Mouse (Mus musculus): ENCODE data around the gene Dock10. TPM values are rescaled to one million over a fixed set of nuclear protein-coding genes. Genes with fewer than 3 reads are reported as not detected.

Dock10 gene
- polyA plus RNA-seq, 1 experiment from 2014 or later = 3.5 TPM

- Histone ChIP-seq H3K4me1 (replicated peaks) (no peaks in the 10 kb centered on the region), H3K27ac (no peak overlapping the region), H3K4me3 (replicated peaks) (no peak overlapping the region), H3K36me3 (no peaks in the 10 kb centered on the region), H3K27me3 (replicated peaks) (no peaks in the 10 kb centered on the region), H3K9ac (no peak overlapping the region), H3K9me3 (no peaks in the 10 kb centered on the region), H3K4me2 (replicated peaks) (no peak overlapping the region)
- 65% methylated on average over 7 of the region's 7 CpGs for WGBS
- no peak for ATAC-seq
These were observed 87.9 kb downstream of the Dock10 start for GRCm38 (mm10) chr1:80670387-80670786.

GRCm38 (mm10) chr1:80665761-80666160 lies 92.6 kb downstream of the Dock10 start:
- H3K4me1 ChIP-seq (replicated peaks) = no peaks in the 10 kb centered on the region
- no peak overlapping the region for H3K27ac ChIP-seq
- ATAC-seq = no peak
- H3K9me3 ChIP-seq = no peaks in the 10 kb centered on the region
- H3K36me3 ChIP-seq = no peaks in the 10 kb centered on the region
- no peak overlapping the region for H3K4me2 ChIP-seq (replicated peaks)
- H3K4me3 ChIP-seq (replicated peaks) = no peak overlapping the region
- H3K9ac ChIP-seq = no peak overlapping the region
- no peaks in the 10 kb centered on the region for H3K27me3 ChIP-seq (replicated peaks)

- no peak for ATAC-seq
- WGBS = 87% methylated on average over 6 of the region's 6 CpGs
- Histone ChIP-seq H3K4me3 (replicated peaks) (no peak overlapping the region), H3K9me3 (no peaks in the 10 kb centered on the region), H3K27ac (no peak overlapping the region), H3K4me2 (replicated peaks) (no peak overlapping the region), H3K36me3 (no peaks in the 10 kb centered on the region), H3K4me1 (replicated peaks) (no peaks in the 10 kb centered on the region), H3K27me3 (replicated peaks) (no peaks in the 10 kb centered on the region), H3K9ac (no peak overlapping the region)
These were observed 93.2 kb downstream of the Dock10 start for GRCm38 (mm10) chr1:80665161-80665560.

GRCm38 (mm10) chr1:80661506-80662402 lies 96.6 kb downstream of the Dock10 start:
- Histone ChIP-seq H3K27ac (no peak overlapping the region), H3K9ac (no peak overlapping the region), H3K36me3 (no peaks in the 10 kb centered on the region), H3K4me3 (replicated peaks) (no peak overlapping the region), H3K4me1 (replicated peaks) (no peaks in the 10 kb centered on the region), H3K9me3 (no peaks in the 10 kb centered on the region), H3K27me3 (replicated peaks) (no peaks in the 10 kb centered on the region), H3K4me2 (replicated peaks) (no peak overlapping the region)
- 82% methylated on average over 11 of the region's 11 CpGs for WGBS
- ATAC-seq = no peak

GRCm38 (mm10) chr1:80659465-80660245 lies 98.7 kb downstream of the Dock10 start:
- Histone ChIP-seq H3K9me3 (no peaks in the 10 kb centered on the region), H3K9ac (no peak overlapping the region), H3K27ac (no peak overlapping the region), H3K36me3 (no peaks in the 10 kb centered on the region), H3K4me3 (replicated peaks) (no peak overlapping the region), H3K4me1 (replicated peaks) (no peaks in the 10 kb centered on the region), H3K27me3 (replicated peaks) (no peaks in the 10 kb centered on the region), H3K4me2 (replicated peaks) (no peak overlapping the region)
- 77% methylated on average over 6 of the region's 6 CpGs for WGBS
- ATAC-seq = no peak

- H3K27me3 ChIP-seq (replicated peaks) = no peaks in the 10 kb centered on the region
- no peak overlapping the region for H3K9ac ChIP-seq
- no peak overlapping the region for H3K4me2 ChIP-seq (replicated peaks)
- H3K4me1 ChIP-seq (replicated peaks) = no peaks in the 10 kb centered on the region
- no peak overlapping the region for H3K27ac ChIP-seq
- ATAC-seq = no peak
- no peaks in the 10 kb centered on the region for H3K36me3 ChIP-seq
- H3K4me3 ChIP-seq (replicated peaks) = no peak overlapping the region
- 64% methylated on average over 2 of the region's 2 CpGs for WGBS
- H3K9me3 ChIP-seq = no peaks in the 10 kb centered on the region
These were observed 101.9 kb downstream of the Dock10 start for GRCm38 (mm10) chr1:80656389-80656788.

GRCm38 (mm10) chr1:80655854-80656253 lies 102.5 kb downstream of the Dock10 start:
- ATAC-seq = no peak
- H3K27ac ChIP-seq = no peak overlapping the region

GRCm38 (mm10) chr1:80655195-80655594 lies 103.1 kb downstream of the Dock10 start:
- ATAC-seq = no peak
- Histone ChIP-seq H3K9me3 (no peaks in the 10 kb centered on the region), H3K4me2 (replicated peaks) (no peak overlapping the region), H3K9ac (no peak overlapping the region), H3K4me3 (replicated peaks) (no peak overlapping the region), H3K27ac (no peak overlapping the region), H3K27me3 (replicated peaks) (no peaks in the 10 kb centered on the region), H3K36me3 (no peaks in the 10 kb centered on the region), H3K4me1 (replicated peaks) (no peaks in the 10 kb centered on the region)
- 77% methylated on average over 4 of the region's 4 CpGs for WGBS

More at GRCm38 (mm10) chr1:80655854-80656253, 102.5 kb downstream of the Dock10 start:
- Histone ChIP-seq H3K4me1 (replicated peaks) (no peaks in the 10 kb centered on the region), H3K4me3 (replicated peaks) (no peak overlapping the region), H3K4me2 (replicated peaks) (no peak overlapping the region), H3K27me3 (replicated peaks) (no peaks in the 10 kb centered on the region), H3K36me3 (no peaks in the 10 kb centered on the region), H3K9ac (no peak overlapping the region), H3K9me3 (no peaks in the 10 kb centered on the region)
- 65% methylated on average over 1 of the region's 1 CpGs for WGBS

- Histone ChIP-seq H3K36me3 (no peaks in the 10 kb centered on the region), H3K4me3 (replicated peaks) (no peak overlapping the region), H3K4me1 (replicated peaks) (no peaks in the 10 kb centered on the region), H3K27me3 (replicated peaks) (no peaks in the 10 kb centered on the region), H3K4me2 (replicated peaks) (no peak overlapping the region), H3K9me3 (no peaks in the 10 kb centered on the region), H3K9ac (no peak overlapping the region), H3K27ac (no peak overlapping the region)
- no peak for ATAC-seq
- WGBS = 80% methylated on average over 1 of the region's 1 CpGs
These were observed 104.2 kb downstream of the Dock10 start for GRCm38 (mm10) chr1:80654177-80654576.

GRCm38 (mm10) chr1:80652803-80653202 lies 105.5 kb downstream of the Dock10 start:
- Histone ChIP-seq H3K36me3 (no peaks in the 10 kb centered on the region), H3K4me1 (replicated peaks) (no peaks in the 10 kb centered on the region), H3K9me3 (no peaks in the 10 kb centered on the region), H3K9ac (no peak overlapping the region), H3K4me2 (replicated peaks) (no peak overlapping the region), H3K4me3 (replicated peaks) (no peak overlapping the region), H3K27ac (no peak overlapping the region), H3K27me3 (replicated peaks) (no peaks in the 10 kb centered on the region)
- no peak for ATAC-seq

GRCm38 (mm10) chr1:80652083-80652482 lies 106.2 kb downstream of the Dock10 start:
- Histone ChIP-seq H3K27ac (no peak overlapping the region), H3K4me1 (replicated peaks) (no peaks in the 10 kb centered on the region), H3K9ac (no peak overlapping the region), H3K36me3 (no peaks in the 10 kb centered on the region), H3K4me2 (replicated peaks) (no peak overlapping the region), H3K9me3 (no peaks in the 10 kb centered on the region), H3K4me3 (replicated peaks) (no peak overlapping the region), H3K27me3 (replicated peaks) (no peaks in the 10 kb centered on the region)
- ATAC-seq = no peak
- 59% methylated on average over 2 of the region's 2 CpGs for WGBS

GRCm38 (mm10) chr1:80646602-80647001 lies 111.7 kb downstream of the Dock10 start:
- no peak overlapping the region for H3K4me2 ChIP-seq (replicated peaks)
- ATAC-seq = no peak
- no peaks in the 10 kb centered on the region for H3K9me3 ChIP-seq
- no peaks in the 10 kb centered on the region for H3K4me1 ChIP-seq (replicated peaks)
- H3K27me3 ChIP-seq (replicated peaks) = no peaks in the 10 kb centered on the region
- WGBS = 76% methylated on average over 3 of the region's 3 CpGs
- H3K4me3 ChIP-seq (replicated peaks) = no peak overlapping the region
- no peaks in the 10 kb centered on the region for H3K36me3 ChIP-seq
- H3K27ac ChIP-seq = no peak overlapping the region
- no peak overlapping the region for H3K9ac ChIP-seq
